Mouse (Mus musculus) megakaryocyte, embryonic 14.5 days (primary cell): ENCODE results near the gene Cep152.

Experiments used
- FLI1 ChIP-seq: IDR thresholded peaks from 2 replicates; pipeline ENCODE4 v1.6.1; 2012; ENCODE audit warnings: low read length, inconsistent platforms, mixed read lengths
- GATA1 ChIP-seq: IDR thresholded peaks from 3 replicates; pipeline ENCODE4 v1.6.1; 2012; ENCODE audit warnings: mixed read lengths, low read length, inconsistent platforms, borderline replicate concordance

DNA sequence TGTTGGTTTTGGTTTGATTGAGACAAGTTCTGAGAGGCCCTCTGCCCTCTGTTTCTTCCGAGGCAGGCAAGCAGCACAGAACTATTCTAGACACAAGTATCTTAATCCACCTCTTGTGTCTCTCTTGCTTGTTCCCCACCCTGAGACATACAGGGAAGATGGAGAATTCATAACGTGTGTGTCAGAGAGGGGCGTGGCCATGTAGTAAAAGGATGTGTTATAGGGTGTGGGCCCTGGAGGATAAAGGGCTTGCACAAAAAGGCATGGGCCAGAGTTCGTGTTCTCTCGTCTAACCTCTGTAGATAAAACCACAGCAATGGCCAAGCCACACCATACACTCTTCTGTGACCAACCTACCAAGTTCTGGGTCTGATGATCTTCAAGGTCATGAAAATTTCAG, 98.3 kb downstream of the Cep152 start:
- no peak for TF ChIP-seq FLI1
- no peak for TF ChIP-seq GATA1
